Mouse (Mus musculus) brain, embryonic 14.5 days (tissue): ENCODE measurements at regions not wholly inside any gene's neighbourhood (a gene's known extent, or its start where the extent isn't known, plus 50 kb on each side); places are given as distances from the start of the nearest gene placed in this dataset.

Experiments used
- CTCF ChIP-seq: fragments of 200-500 bp; IDR thresholded peaks from 2 replicates; pipeline ENCODE4 v1.5.1; 2012; ENCODE audit warnings: inconsistent platforms, mild to moderate bottlenecking, moderate library complexity, borderline replicate concordance; ENCODE audit not compliant: insufficient read depth, insufficient read length; ENCODE audit errors: extremely low read depth
- POLR2A ChIP-seq: fragments of 200-500 bp; IDR thresholded peaks from 2 replicates; pipeline ENCODE4 v1.6.1; 2012; ENCODE audit warnings: mild to moderate bottlenecking, inconsistent platforms, borderline replicate concordance; ENCODE audit not compliant: poor library complexity, insufficient read depth, insufficient read length, severe bottlenecking; ENCODE audit errors: extremely low read depth

DNA sequence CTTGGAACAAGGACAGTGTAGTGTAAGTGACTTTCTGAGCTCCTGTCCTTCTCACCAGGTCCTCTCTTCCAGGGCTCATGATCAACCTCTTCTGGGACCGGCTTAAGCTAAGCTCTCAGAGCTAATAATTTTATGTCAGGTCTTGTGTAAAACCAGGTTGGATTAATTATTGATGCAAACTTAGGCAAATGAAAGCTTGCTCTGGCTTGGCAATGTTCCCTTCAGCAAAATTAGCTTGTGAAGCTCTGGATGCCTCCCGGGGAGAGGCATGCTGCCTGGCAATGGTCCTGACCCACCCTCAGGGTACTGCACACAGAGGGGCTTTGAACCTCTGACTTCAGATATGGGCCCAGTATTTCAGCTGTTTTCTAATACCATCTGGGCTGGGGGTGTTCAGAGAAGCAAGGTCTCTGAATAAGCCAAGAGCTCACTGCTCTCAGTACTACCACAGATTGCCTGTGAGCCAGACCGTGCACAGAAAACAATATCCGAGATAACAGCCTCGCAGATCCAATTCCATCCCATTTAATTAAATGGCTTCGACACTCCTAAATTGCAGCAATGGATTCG is 624.7 kb downstream of the Cdk5rap2 start:
- TF ChIP-seq POLR2A (no peak), CTCF (no peak)
